Comparison of ENCODE assay signal across 23 mouse cellular contexts in genomic region chr3:127134062-127134461, GRCm38 (mm10).
DNase-seq lines count a peak whose midpoint lies in the region; ATAC-seq and TF ChIP-seq lines count a peak whose summit lies in the region.
"Had no signal": no experiment of that assay in that cellular context is flagged by ENCODE, and none has a peak within 500 bp of the region (broad histone marks: within the 10 kb centered on the region; RNA-seq: fewer than 3 reads in every experiment).

No protein-coding gene starts in this region.

- H3K4me3 ChIP-seq in forebrain, postnatal 0 days (ENCODE audit: low read depth, low read length), result no peak overlapping the region
- no peak overlapping the region for H3K4me3 ChIP-seq in forebrain, embryonic 14.5 days (ENCODE audit: low read depth, low read length)
- no peak overlapping the region for H3K4me3 ChIP-seq in hindbrain, embryonic 15.5 days
- H3K4me3 ChIP-seq in hindbrain, embryonic 11.5 days (ENCODE audit: low read depth, low read length), result no peak overlapping the region
- H3K4me3 ChIP-seq in midbrain, embryonic 15.5 days, result no peak overlapping the region
- H3K4me3 ChIP-seq in midbrain, embryonic 16.5 days (ENCODE audit: low read depth, low read length), result no peak overlapping the region
- H3K4me3 ChIP-seq: embryonic facial prominence, embryonic 15.5 days; erythroblast, embryonic 14.5 days; forebrain, embryonic 10.5 days; forebrain, embryonic 15.5 days; gastrocnemius, adult 2 months; heart, embryonic 12.5 days had no signal

- ATAC-seq in forebrain, postnatal 0 days, result peak; percentile 60; the same call in 1 of the 2 replicates
- no peak for ATAC-seq in forebrain, embryonic 14.5 days
- 0 out of 2 replicates have a peak, but pooled peaks have one; percentile 61 for ATAC-seq in hindbrain, embryonic 15.5 days (ENCODE audit: low FRiP score, low read depth)
- ATAC-seq in hindbrain, embryonic 11.5 days (ENCODE audit: low FRiP score), result no peak
- ATAC-seq in midbrain, embryonic 15.5 days (replicated peaks), result no peak
- no peak for ATAC-seq in midbrain, embryonic 16.5 days
- no peak for ATAC-seq in inflammation-experienced regulatory T-cells, adult 6 months
- ATAC-seq: CD4-positive, CD25-positive, alpha-beta regulatory T cell, adult 4 months; forebrain, embryonic 15.5 days had no signal

- H3K4me2 ChIP-seq in forebrain, postnatal 0 days (ENCODE audit: low read depth), result no peak overlapping the region
- no peak overlapping the region for H3K4me2 ChIP-seq in forebrain, embryonic 14.5 days (ENCODE audit: low read length)
- H3K4me2 ChIP-seq in hindbrain, embryonic 15.5 days, result no peak overlapping the region
- H3K4me2 ChIP-seq in hindbrain, embryonic 11.5 days (replicated peaks; ENCODE audit: low read depth, low read length), result no peak overlapping the region
- H3K4me2 ChIP-seq in midbrain, embryonic 15.5 days, result no peak overlapping the region
- H3K4me2 ChIP-seq in midbrain, embryonic 16.5 days (ENCODE audit: low read length), result no peak overlapping the region
- H3K4me2 ChIP-seq: embryonic facial prominence, embryonic 15.5 days; forebrain, embryonic 15.5 days; heart, embryonic 12.5 days had no signal

- no peak overlapping the region for H3K27ac ChIP-seq in forebrain, postnatal 0 days (ENCODE audit: low read depth, low read length)
- no peak overlapping the region for H3K27ac ChIP-seq in forebrain, embryonic 14.5 days (ENCODE audit: low read depth, low read length)
- peak overlapping the region; percentile 45; the same call in 1 of the 2 replicates for H3K27ac ChIP-seq in hindbrain, embryonic 15.5 days (replicated peaks)
- no peak overlapping the region for H3K27ac ChIP-seq in hindbrain, embryonic 11.5 days (ENCODE audit: low read depth, low read length)
- H3K27ac ChIP-seq in midbrain, embryonic 15.5 days, result 0 out of 2 replicates have a peak overlapping the region, but pooled peaks have one; percentile 29
- no peak overlapping the region for H3K27ac ChIP-seq in midbrain, embryonic 16.5 days (ENCODE audit: low read length)
- H3K27ac ChIP-seq: embryonic facial prominence, embryonic 15.5 days; forebrain, embryonic 10.5 days; forebrain, embryonic 15.5 days; gastrocnemius, adult 2 months had no signal

- H3K4me1 ChIP-seq in forebrain, postnatal 0 days (ENCODE audit: insufficient read depth), result 0 out of 2 replicates have a peak, but pooled peaks cover 4% of the 10 kb centered on the region
- peaks cover 13% of the 10 kb centered on the region for H3K4me1 ChIP-seq in forebrain, embryonic 14.5 days (ENCODE audit: control insufficient read depth, insufficient read depth, low read length)
- peaks cover 16% of the 10 kb centered on the region for H3K4me1 ChIP-seq in hindbrain, embryonic 15.5 days (replicated peaks)
- no peaks in the 10 kb centered on the region for H3K4me1 ChIP-seq in hindbrain, embryonic 11.5 days (replicated peaks; ENCODE audit: control insufficient read depth, insufficient read depth, low read length)
- H3K4me1 ChIP-seq in midbrain, embryonic 15.5 days, result peaks cover 13% of the 10 kb centered on the region
- H3K4me1 ChIP-seq in midbrain, embryonic 16.5 days (ENCODE audit: control insufficient read depth, insufficient read depth, low read length), result peaks cover 13% of the 10 kb centered on the region
- H3K4me1 ChIP-seq: embryonic facial prominence, embryonic 15.5 days; heart, embryonic 12.5 days had no signal

- TF ChIP-seq CTCF in forebrain, postnatal 0 days (IDR thresholded peaks at IDR 0.05; ENCODE audit: low read depth), result no peak

- no peaks in the 10 kb centered on the region for H3K9me3 ChIP-seq in forebrain, postnatal 0 days (ENCODE audit: low read length)
- H3K9me3 ChIP-seq in forebrain, embryonic 14.5 days (replicated peaks; ENCODE audit: control insufficient read depth, low read length), result no peaks in the 10 kb centered on the region
- no peaks in the 10 kb centered on the region for H3K9me3 ChIP-seq in hindbrain, embryonic 15.5 days
- H3K9me3 ChIP-seq in hindbrain, embryonic 11.5 days (ENCODE audit: control insufficient read depth, low read length), result no peaks in the 10 kb centered on the region
- no peaks in the 10 kb centered on the region for H3K9me3 ChIP-seq in midbrain, embryonic 15.5 days
- H3K9me3 ChIP-seq in midbrain, embryonic 16.5 days (replicated peaks; ENCODE audit: control insufficient read depth, low read length, poor library complexity, severe bottlenecking), result no peaks in the 10 kb centered on the region
- H3K9me3 ChIP-seq: embryonic facial prominence, embryonic 15.5 days; forebrain, embryonic 10.5 days; forebrain, embryonic 15.5 days; G1E; heart, embryonic 12.5 days had no signal

- no peaks in the 10 kb centered on the region for H3K36me3 ChIP-seq in forebrain, postnatal 0 days (ENCODE audit: insufficient read depth)
- H3K36me3 ChIP-seq in forebrain, embryonic 14.5 days (ENCODE audit: control insufficient read depth, insufficient read depth, low read length), result no peaks in the 10 kb centered on the region
- no peaks in the 10 kb centered on the region for H3K36me3 ChIP-seq in hindbrain, embryonic 15.5 days
- no peaks in the 10 kb centered on the region for H3K36me3 ChIP-seq in hindbrain, embryonic 11.5 days (ENCODE audit: control insufficient read depth, insufficient read depth, low read length)
- H3K36me3 ChIP-seq in midbrain, embryonic 15.5 days (replicated peaks), result no peaks in the 10 kb centered on the region
- H3K36me3 ChIP-seq in midbrain, embryonic 16.5 days (ENCODE audit: control insufficient read depth, insufficient read depth, low read length), result no peaks in the 10 kb centered on the region
- H3K36me3 ChIP-seq: embryonic facial prominence, embryonic 15.5 days; forebrain, embryonic 10.5 days; forebrain, embryonic 15.5 days; G1E; heart, embryonic 12.5 days had no signal

- no peak overlapping the region for H3K9ac ChIP-seq in forebrain, postnatal 0 days
- H3K9ac ChIP-seq in forebrain, embryonic 14.5 days (ENCODE audit: low read length), result no peak overlapping the region
- no peak overlapping the region for H3K9ac ChIP-seq in hindbrain, embryonic 15.5 days
- no peak overlapping the region for H3K9ac ChIP-seq in hindbrain, embryonic 11.5 days (ENCODE audit: low read depth, low read length)
- H3K9ac ChIP-seq in midbrain, embryonic 15.5 days, result no peak overlapping the region
- no peak overlapping the region for H3K9ac ChIP-seq in midbrain, embryonic 16.5 days (ENCODE audit: low read depth, low read length)
- H3K9ac ChIP-seq: embryonic facial prominence, embryonic 15.5 days; forebrain, embryonic 15.5 days; heart, embryonic 12.5 days had no signal

- H3K27me3 ChIP-seq in forebrain, postnatal 0 days (ENCODE audit: insufficient read depth, low read length), result no peaks in the 10 kb centered on the region
- H3K27me3 ChIP-seq in forebrain, embryonic 14.5 days (replicated peaks; ENCODE audit: control insufficient read depth, insufficient read depth, low read length), result no peaks in the 10 kb centered on the region
- no peaks in the 10 kb centered on the region for H3K27me3 ChIP-seq in hindbrain, embryonic 15.5 days
- H3K27me3 ChIP-seq in hindbrain, embryonic 11.5 days (ENCODE audit: control insufficient read depth, insufficient read depth, low read length), result no peaks in the 10 kb centered on the region
- H3K27me3 ChIP-seq in midbrain, embryonic 15.5 days (replicated peaks), result no peaks in the 10 kb centered on the region
- no peaks in the 10 kb centered on the region for H3K27me3 ChIP-seq in midbrain, embryonic 16.5 days (ENCODE audit: control insufficient read depth, insufficient read depth, low read depth, low read length)
- H3K27me3 ChIP-seq: embryonic facial prominence, embryonic 15.5 days; forebrain, embryonic 15.5 days; heart, embryonic 12.5 days had no signal

- no peak for DNase-seq in forebrain, postnatal 0 days
- no peak for DNase-seq in forebrain, embryonic 14.5 days (ENCODE audit: low spot score)
- no peak for DNase-seq in hindbrain, embryonic 11.5 days (ENCODE audit: low spot score)
- DNase-seq: adrenal gland, adult 8-10 months; adrenal gland, postnatal 36 days; B cell, adult 2 months; cerebellum, adult 2 months; cerebellum, postnatal 10 days; embryo, embryonic 11 days; gastrocnemius, adult 2 months; gastrocnemius, postnatal 25 days; heart, postnatal 36 days had no signal

- 43% methylated on average over 2 of the region's 2 CpGs for WGBS in forebrain, postnatal 0 days
- 64% methylated on average over 2 of the region's 2 CpGs for WGBS in forebrain, embryonic 14.5 days
- WGBS in hindbrain, embryonic 15.5 days, result 39% methylated on average over 2 of the region's 2 CpGs
- 59% methylated on average over 2 of the region's 2 CpGs for WGBS in hindbrain, embryonic 11.5 days
- 46% methylated on average over 2 of the region's 2 CpGs for WGBS in midbrain, embryonic 15.5 days
- 48% methylated on average over 2 of the region's 2 CpGs for WGBS in midbrain, embryonic 16.5 days

Comparison
In these comparisons a context has a peak if more than half of its experiments do, and no peak if none do; other contexts are left out.
1. ATAC-seq: peak in forebrain, postnatal 0 days (single experiment) and hindbrain, embryonic 15.5 days (single experiment); none in forebrain, embryonic 14.5 days (single experiment), hindbrain, embryonic 11.5 days (single experiment), midbrain, embryonic 15.5 days (single experiment), midbrain, embryonic 16.5 days (single experiment) and inflammation-experienced regulatory T-cells, adult 6 months (single experiment).
2. H3K27ac ChIP-seq: peak in hindbrain, embryonic 15.5 days (single experiment) and midbrain, embryonic 15.5 days (single experiment); none in forebrain, postnatal 0 days (single experiment), forebrain, embryonic 14.5 days (single experiment), hindbrain, embryonic 11.5 days (single experiment) and midbrain, embryonic 16.5 days (single experiment).